ENCODE assay signal across 11 mouse cellular contexts in genomic region chr2:27328613-27329041, GRCm38 (mm10).
DNase-seq lines count a peak whose midpoint lies in the region; ATAC-seq and TF ChIP-seq lines count a peak whose summit lies in the region.
"Had no signal": no experiment of that assay in that cellular context is flagged by ENCODE, and none has a peak within 500 bp of the region (broad histone marks: within the 10 kb centered on the region; RNA-seq: fewer than 3 reads in every experiment).

No protein-coding gene starts in this region.

- DNase-seq in hindbrain, postnatal 0 days (ENCODE audit: low spot score): no peak
- DNase-seq in adrenal gland, postnatal 25 days: peak; percentile 45
- peak; percentile 83 for DNase-seq in lung, postnatal 10 days
- no peak for DNase-seq in urinary bladder, postnatal 25 days (ENCODE audit: low spot score)
- no peak for DNase-seq in layer of hippocampus, postnatal 10 days (ENCODE audit: low spot score in 2 of 2)

- H3K4me2 ChIP-seq in hindbrain, embryonic 13.5 days: no peak overlapping the region
- H3K4me2 ChIP-seq in hindbrain, postnatal 0 days (ENCODE audit: low read depth, low read length): no peak overlapping the region
- H3K4me2 ChIP-seq in kidney, embryonic 15.5 days: no peak overlapping the region
- H3K4me2 ChIP-seq in forebrain, embryonic 15.5 days (replicated peaks): no peak overlapping the region
- H3K4me2 ChIP-seq: hindbrain, embryonic 14.5 days; limb, embryonic 13.5 days had no signal

- H3K9ac ChIP-seq in hindbrain, embryonic 13.5 days: no peak overlapping the region
- H3K9ac ChIP-seq in hindbrain, postnatal 0 days (replicated peaks; ENCODE audit: low read length): no peak overlapping the region
- H3K9ac ChIP-seq in kidney, embryonic 15.5 days: no peak overlapping the region
- H3K9ac ChIP-seq in forebrain, embryonic 15.5 days (replicated peaks): no peak overlapping the region
- H3K9ac ChIP-seq: hindbrain, embryonic 14.5 days; limb, embryonic 13.5 days had no signal

- H3K4me3 ChIP-seq in hindbrain, embryonic 13.5 days: no peak overlapping the region
- no peak overlapping the region for H3K4me3 ChIP-seq in hindbrain, postnatal 0 days (ENCODE audit: low read length)
- H3K4me3 ChIP-seq in kidney, embryonic 15.5 days (replicated peaks): no peak overlapping the region
- H3K4me3 ChIP-seq in forebrain, embryonic 15.5 days: no peak overlapping the region
- H3K4me3 ChIP-seq: limb, embryonic 13.5 days had no signal

- H3K36me3 ChIP-seq in hindbrain, embryonic 13.5 days: no peaks in the 10 kb centered on the region
- no peaks in the 10 kb centered on the region for H3K36me3 ChIP-seq in hindbrain, postnatal 0 days (ENCODE audit: insufficient read depth, low read length)
- no peaks in the 10 kb centered on the region for H3K36me3 ChIP-seq in kidney, embryonic 15.5 days
- no peaks in the 10 kb centered on the region for H3K36me3 ChIP-seq in forebrain, embryonic 15.5 days
- H3K36me3 ChIP-seq: G1E; limb, embryonic 13.5 days had no signal

- no peak for TF ChIP-seq CTCF in hindbrain, postnatal 0 days (IDR thresholded peaks at IDR 0.05; ENCODE audit: low read depth)

- no peaks in the 10 kb centered on the region for H3K9me3 ChIP-seq in hindbrain, embryonic 13.5 days
- H3K9me3 ChIP-seq in hindbrain, postnatal 0 days (ENCODE audit: low read length): no peaks in the 10 kb centered on the region
- no peaks in the 10 kb centered on the region for H3K9me3 ChIP-seq in kidney, embryonic 15.5 days (replicated peaks)
- H3K9me3 ChIP-seq in forebrain, embryonic 15.5 days: no peaks in the 10 kb centered on the region
- H3K9me3 ChIP-seq: G1E; limb, embryonic 13.5 days had no signal

- peaks cover 78% of the 10 kb centered on the region for H3K4me1 ChIP-seq in hindbrain, embryonic 13.5 days (replicated peaks)
- no peaks in the 10 kb centered on the region for H3K4me1 ChIP-seq in hindbrain, postnatal 0 days (ENCODE audit: insufficient read depth, low read length)
- H3K4me1 ChIP-seq in kidney, embryonic 15.5 days: peaks cover 63% of the 10 kb centered on the region
- peaks cover 21% of the 10 kb centered on the region for H3K4me1 ChIP-seq in forebrain, embryonic 15.5 days

- H3K27ac ChIP-seq in hindbrain, embryonic 13.5 days: peak overlapping the region; percentile 36; the same call in 1 of the 2 replicates
- no peak overlapping the region for H3K27ac ChIP-seq in hindbrain, postnatal 0 days
- peak overlapping the region; percentile 59; the same call in 1 of the 2 replicates for H3K27ac ChIP-seq in kidney, embryonic 15.5 days
- no peak overlapping the region for H3K27ac ChIP-seq in forebrain, embryonic 15.5 days (replicated peaks)
- H3K27ac ChIP-seq: hindbrain, embryonic 14.5 days; limb, embryonic 13.5 days had no signal

- H3K27me3 ChIP-seq in hindbrain, embryonic 13.5 days: no peaks in the 10 kb centered on the region
- H3K27me3 ChIP-seq in hindbrain, postnatal 0 days (ENCODE audit: insufficient read depth, low read length): no peaks in the 10 kb centered on the region
- H3K27me3 ChIP-seq in kidney, embryonic 15.5 days: no peaks in the 10 kb centered on the region
- no peaks in the 10 kb centered on the region for H3K27me3 ChIP-seq in forebrain, embryonic 15.5 days
- H3K27me3 ChIP-seq: limb, embryonic 13.5 days had no signal

- no peak for ATAC-seq in hindbrain, embryonic 13.5 days (ENCODE audit: low FRiP score)
- no peak for ATAC-seq in hindbrain, postnatal 0 days
- ATAC-seq in kidney, embryonic 15.5 days (replicated peaks; ENCODE audit: low FRiP score): no peak
- ATAC-seq in forebrain, embryonic 15.5 days (replicated peaks): no peak

Comparison
In these comparisons a context has a peak if more than half of its experiments do, and no peak if none do; other contexts are left out.
1. H3K27ac ChIP-seq: peak in hindbrain, embryonic 13.5 days (single experiment) and kidney, embryonic 15.5 days (single experiment); none in hindbrain, postnatal 0 days (single experiment) and forebrain, embryonic 15.5 days (single experiment).
2. DNase-seq: peak in adrenal gland, postnatal 25 days (single experiment) and lung, postnatal 10 days (single experiment); none in hindbrain, postnatal 0 days (single experiment), urinary bladder, postnatal 25 days (single experiment) and layer of hippocampus, postnatal 10 days (0 of 2).